ENCODE assay signal across 18 mouse cellular contexts in the genomic region with DNA sequence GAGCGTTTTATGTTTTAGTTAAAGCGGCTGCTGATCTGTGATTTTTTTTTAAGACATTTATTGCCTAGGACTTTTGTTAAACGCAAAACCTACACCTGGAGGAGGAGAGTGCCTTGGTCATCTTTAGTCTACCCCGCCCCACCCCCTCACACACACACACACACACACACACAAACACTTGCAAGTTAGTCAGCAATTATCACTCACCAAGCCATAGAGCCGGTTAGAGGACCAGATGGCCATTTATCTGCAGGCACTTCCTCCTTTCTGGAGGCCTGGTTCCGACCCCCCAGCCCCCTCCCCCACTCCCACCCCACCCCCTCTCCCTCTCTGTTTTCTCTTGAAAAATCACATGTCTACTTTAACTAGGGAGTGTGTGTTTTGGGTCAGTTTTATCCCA.
DNase-seq lines count a peak whose midpoint lies in the region; ATAC-seq lines count a peak whose summit lies in the region.
"Had no signal": no experiment of that assay in that cellular context is flagged by ENCODE, and none has a peak within 500 bp of the region (broad histone marks: within the 10 kb centered on the region; RNA-seq: fewer than 3 reads in every experiment).

No protein-coding gene starts in this region.

- no peak overlapping the region for H3K9ac ChIP-seq in forebrain, embryonic 14.5 days (ENCODE audit: low read length)
- no peak overlapping the region for H3K9ac ChIP-seq in kidney, embryonic 15.5 days
- no peak overlapping the region for H3K9ac ChIP-seq in limb, embryonic 11.5 days (ENCODE audit: low read length)
- H3K9ac ChIP-seq: forebrain, embryonic 13.5 days; hindbrain, embryonic 14.5 days; limb, embryonic 13.5 days; midbrain, embryonic 12.5 days; stomach, embryonic 15.5 days had no signal

- DNase-seq in forebrain, embryonic 10.5 days (ENCODE audit: extremely low spot score, low spot score) = no peak
- DNase-seq in forebrain, embryonic 14.5 days (ENCODE audit: low spot score) = no peak
- DNase-seq in kidney, postnatal 4 days = no peak
- DNase-seq in ZHBTc4 (ENCODE audit: low read depth, low spot score) = peak; percentile 29
- DNase-seq in limb, embryonic 11.5 days (ENCODE audit: low spot score) = peak; percentile 48
- DNase-seq in layer of hippocampus, adult 18-20 months (ENCODE audit: low spot score in 2 of 2) = no peak
- no peak for DNase-seq in gastrocnemius, postnatal 14 days
- DNase-seq: cerebellum, postnatal 36 days; kidney, adult 8-10 months; lung, postnatal 36 days had no signal

- 0 out of 2 replicates have a peak overlapping the region, but pooled peaks have one; percentile 30 for H3K27ac ChIP-seq in forebrain, embryonic 10.5 days
- no peak overlapping the region for H3K27ac ChIP-seq in forebrain, embryonic 14.5 days (ENCODE audit: low read depth, low read length)
- H3K27ac ChIP-seq in kidney, embryonic 15.5 days = peak overlapping the region; percentile 68
- H3K27ac ChIP-seq in limb, embryonic 11.5 days (replicated peaks; ENCODE audit: low read depth, low read length) = peak overlapping the region; percentile 60
- H3K27ac ChIP-seq: forebrain, embryonic 13.5 days; hindbrain, embryonic 14.5 days; limb, embryonic 13.5 days; midbrain, embryonic 12.5 days; stomach, embryonic 15.5 days had no signal

- no peak for ATAC-seq in forebrain, embryonic 14.5 days
- no peak for ATAC-seq in kidney, embryonic 15.5 days (replicated peaks; ENCODE audit: low FRiP score)
- no peak for ATAC-seq in limb, embryonic 11.5 days (ENCODE audit: insufficient number of reproducible peaks, low FRiP score, low TSS enrichment, low read depth)
- ATAC-seq: forebrain, embryonic 13.5 days had no signal

- no peaks in the 10 kb centered on the region for H3K27me3 ChIP-seq in forebrain, embryonic 10.5 days (ENCODE audit: poor library complexity, severe bottlenecking)
- H3K27me3 ChIP-seq in forebrain, embryonic 14.5 days (replicated peaks; ENCODE audit: control insufficient read depth, insufficient read depth, low read length) = no peaks in the 10 kb centered on the region
- H3K27me3 ChIP-seq in kidney, embryonic 15.5 days = no peaks in the 10 kb centered on the region
- no peaks in the 10 kb centered on the region for H3K27me3 ChIP-seq in limb, embryonic 11.5 days (ENCODE audit: control insufficient read depth, insufficient read depth, low read length)
- H3K27me3 ChIP-seq: forebrain, embryonic 13.5 days; limb, embryonic 13.5 days; stomach, embryonic 15.5 days had no signal

- peaks cover 26% of the 10 kb centered on the region for H3K4me1 ChIP-seq in forebrain, embryonic 10.5 days
- H3K4me1 ChIP-seq in forebrain, embryonic 14.5 days (ENCODE audit: control insufficient read depth, insufficient read depth, low read length) = no peaks in the 10 kb centered on the region
- H3K4me1 ChIP-seq in kidney, embryonic 15.5 days = peaks cover 53% of the 10 kb centered on the region
- peaks cover 19% of the 10 kb centered on the region for H3K4me1 ChIP-seq in limb, embryonic 11.5 days (ENCODE audit: control insufficient read depth, insufficient read depth, low read length)
- H3K4me1 ChIP-seq: stomach, embryonic 15.5 days had no signal

- H3K36me3 ChIP-seq in forebrain, embryonic 10.5 days (replicated peaks) = no peaks in the 10 kb centered on the region
- H3K36me3 ChIP-seq in forebrain, embryonic 14.5 days (ENCODE audit: control insufficient read depth, insufficient read depth, low read length) = no peaks in the 10 kb centered on the region
- no peaks in the 10 kb centered on the region for H3K36me3 ChIP-seq in kidney, embryonic 15.5 days
- H3K36me3 ChIP-seq in limb, embryonic 11.5 days (ENCODE audit: control insufficient read depth, insufficient read depth, low read length) = no peaks in the 10 kb centered on the region
- H3K36me3 ChIP-seq: limb, embryonic 13.5 days; midbrain, embryonic 12.5 days had no signal

- intact Hi-C loops in gastrocnemius, postnatal 14 days (cut with DNase I; ENCODE audit: low total_unique reads) = no loop called here

- H3K9me3 ChIP-seq in forebrain, embryonic 10.5 days = no peaks in the 10 kb centered on the region
- no peaks in the 10 kb centered on the region for H3K9me3 ChIP-seq in forebrain, embryonic 14.5 days (replicated peaks; ENCODE audit: control insufficient read depth, low read length)
- H3K9me3 ChIP-seq in kidney, embryonic 15.5 days (replicated peaks) = no peaks in the 10 kb centered on the region
- no peaks in the 10 kb centered on the region for H3K9me3 ChIP-seq in limb, embryonic 11.5 days (ENCODE audit: control insufficient read depth, low read length)
- H3K9me3 ChIP-seq: forebrain, embryonic 13.5 days; limb, embryonic 13.5 days; midbrain, embryonic 12.5 days; stomach, embryonic 15.5 days had no signal

- H3K4me3 ChIP-seq in forebrain, embryonic 10.5 days = no peak overlapping the region
- H3K4me3 ChIP-seq in forebrain, embryonic 14.5 days (ENCODE audit: low read depth, low read length) = no peak overlapping the region
- H3K4me3 ChIP-seq in kidney, embryonic 15.5 days (replicated peaks) = no peak overlapping the region
- no peak overlapping the region for H3K4me3 ChIP-seq in limb, embryonic 11.5 days (ENCODE audit: low read depth, low read length)
- H3K4me3 ChIP-seq: forebrain, embryonic 13.5 days; layer of hippocampus, adult 2 months; limb, embryonic 13.5 days; midbrain, embryonic 12.5 days; myocyte; stomach, embryonic 15.5 days had no signal

- WGBS in forebrain, embryonic 10.5 days = 57% methylated on average over 6 of the region's 6 CpGs
- 62% methylated on average over 6 of the region's 6 CpGs for WGBS in forebrain, embryonic 14.5 days
- 14% methylated on average over 6 of the region's 6 CpGs for WGBS in kidney, embryonic 15.5 days
- 10% methylated on average over 6 of the region's 6 CpGs for WGBS in limb, embryonic 11.5 days

- H3K4me2 ChIP-seq in forebrain, embryonic 14.5 days (ENCODE audit: low read length) = no peak overlapping the region
- no peak overlapping the region for H3K4me2 ChIP-seq in kidney, embryonic 15.5 days
- H3K4me2 ChIP-seq in limb, embryonic 11.5 days (ENCODE audit: low read depth, severe bottlenecking) = no peak overlapping the region
- H3K4me2 ChIP-seq: forebrain, embryonic 13.5 days; hindbrain, embryonic 14.5 days; limb, embryonic 13.5 days; midbrain, embryonic 12.5 days; stomach, embryonic 15.5 days had no signal

Comparison
In these comparisons a context has a peak if more than half of its experiments do, and no peak if none do; other contexts are left out.
1. DNase-seq: peak in ZHBTc4 (single experiment) and limb, embryonic 11.5 days (single experiment); none in forebrain, embryonic 10.5 days (single experiment), forebrain, embryonic 14.5 days (single experiment), kidney, postnatal 4 days (0 of 2), layer of hippocampus, adult 18-20 months (0 of 2) and gastrocnemius, postnatal 14 days (single experiment).